Mouse (Mus musculus): Measurements from ENCODE around the gene Kif17. TPM values are rescaled to one million over a fixed set of nuclear protein-coding genes. Genes with fewer than 3 reads are reported as not detected.

The Kif17 gene
- polyA plus RNA-seq, 1 experiment, result 1.4 TPM

- Histone ChIP-seq H3K4me1 (peaks cover 49% of the 10 kb centered on the region), H3K36me3 (replicated peaks; ENCODE audit: low read length) (peaks cover 64% of the 10 kb centered on the region), H3K27me3 (replicated peaks) (no peaks in the 10 kb centered on the region), H3K4me3 (replicated peaks) (no peak overlapping the region), H3K9me3 (no peaks in the 10 kb centered on the region)
- TF ChIP-seq FLI1 (IDR thresholded peaks at IDR 0.05; ENCODE audit: low read length) (no peak), GATA1 (IDR thresholded peaks at IDR 0.05; ENCODE audit: borderline replicate concordance, low read length) (no peak)
Measured at GRCm38 (mm10) chr4:138307739-138308138, 57.5 kb downstream of the Kif17 start.

- Histone ChIP-seq H3K4me3 (replicated peaks) (no peak overlapping the region), H3K9me3 (no peaks in the 10 kb centered on the region), H3K4me1 (peaks cover 29% of the 10 kb centered on the region), H3K27me3 (replicated peaks) (no peaks in the 10 kb centered on the region), H3K36me3 (replicated peaks; ENCODE audit: low read length) (peaks cover 90% of the 10 kb centered on the region)
- no peak for TF ChIP-seq GATA1 (IDR thresholded peaks at IDR 0.05; ENCODE audit: borderline replicate concordance, low read length)
- TF ChIP-seq FLI1 (IDR thresholded peaks at IDR 0.05; ENCODE audit: low read length), result no peak
Measured at GRCm38 (mm10) chr4:138310311-138310910, 60.2 kb downstream of the Kif17 start.

GRCm38 (mm10) chr4:138311595-138311994 is 61.4 kb downstream of the Kif17 start:
- H3K4me3 ChIP-seq (replicated peaks), result peak overlapping the region; percentile 18
- no peak for TF ChIP-seq GATA1 (IDR thresholded peaks at IDR 0.05; ENCODE audit: borderline replicate concordance, low read length)
- TF ChIP-seq FLI1 (IDR thresholded peaks at IDR 0.05; ENCODE audit: low read length), result no peak
- no peaks in the 10 kb centered on the region for H3K27me3 ChIP-seq (replicated peaks)
- peaks cover 3% of the 10 kb centered on the region; the same call in 1 of the 2 replicates for H3K9me3 ChIP-seq
- H3K36me3 ChIP-seq (replicated peaks; ENCODE audit: low read length), result peaks cover 99% of the 10 kb centered on the region
- H3K4me1 ChIP-seq, result peaks cover 22% of the 10 kb centered on the region

GRCm38 (mm10) chr4:138312105-138312504 is 61.9 kb downstream of the Kif17 start:
- no peaks in the 10 kb centered on the region for H3K27me3 ChIP-seq (replicated peaks)
- no peak overlapping the region for H3K4me3 ChIP-seq (replicated peaks)
- peaks cover 17% of the 10 kb centered on the region for H3K4me1 ChIP-seq
- no peak for TF ChIP-seq FLI1 (IDR thresholded peaks at IDR 0.05; ENCODE audit: low read length)
- TF ChIP-seq GATA1 (IDR thresholded peaks at IDR 0.05; ENCODE audit: borderline replicate concordance, low read length), result no peak
- H3K9me3 ChIP-seq, result peaks cover 4% of the 10 kb centered on the region; the same call in 1 of the 2 replicates
- peaks cover 99% of the 10 kb centered on the region for H3K36me3 ChIP-seq (replicated peaks; ENCODE audit: low read length)

- H3K27me3 ChIP-seq (replicated peaks), result no peaks in the 10 kb centered on the region
- TF ChIP-seq FLI1 (IDR thresholded peaks at IDR 0.05; ENCODE audit: low read length) (no peak), GATA1 (IDR thresholded peaks at IDR 0.05; ENCODE audit: borderline replicate concordance, low read length) (no peak)
- peaks cover 8% of the 10 kb centered on the region for H3K4me1 ChIP-seq
- H3K4me3 ChIP-seq (replicated peaks), result no peak overlapping the region
- peaks cover 99% of the 10 kb centered on the region for H3K36me3 ChIP-seq (replicated peaks; ENCODE audit: low read length)
- peaks cover 4% of the 10 kb centered on the region; the same call in 1 of the 2 replicates for H3K9me3 ChIP-seq
Measured at GRCm38 (mm10) chr4:138313021-138313420, 62.8 kb downstream of the Kif17 start.

- Histone ChIP-seq H3K4me3 (replicated peaks) (no peak overlapping the region), H3K9me3 (peaks cover 4% of the 10 kb centered on the region; the same call in 1 of the 2 replicates), H3K27me3 (replicated peaks) (no peaks in the 10 kb centered on the region), H3K36me3 (replicated peaks; ENCODE audit: low read length) (peaks cover 98% of the 10 kb centered on the region), H3K4me1 (peaks cover 10% of the 10 kb centered on the region; the same call in 1 of the 2 replicates)
- TF ChIP-seq GATA1 (IDR thresholded peaks at IDR 0.05; ENCODE audit: borderline replicate concordance, low read length), result no peak
- no peak for TF ChIP-seq FLI1 (IDR thresholded peaks at IDR 0.05; ENCODE audit: low read length)
Measured at GRCm38 (mm10) chr4:138313795-138314194, 63.6 kb downstream of the Kif17 start.

GRCm38 (mm10) chr4:138315781-138316180 is 65.5 kb downstream of the Kif17 start:
- Histone ChIP-seq H3K4me3 (replicated peaks) (no peak overlapping the region), H3K4me1 (peaks cover 27% of the 10 kb centered on the region), H3K36me3 (replicated peaks; ENCODE audit: low read length) (peaks cover 95% of the 10 kb centered on the region), H3K9me3 (peaks cover 4% of the 10 kb centered on the region; the same call in 1 of the 2 replicates), H3K27me3 (replicated peaks) (no peaks in the 10 kb centered on the region)
- TF ChIP-seq FLI1 (IDR thresholded peaks at IDR 0.05; ENCODE audit: low read length), result no peak
- no peak for TF ChIP-seq GATA1 (IDR thresholded peaks at IDR 0.05; ENCODE audit: borderline replicate concordance, low read length)

GRCm38 (mm10) chr4:138316369-138316768 is 66.1 kb downstream of the Kif17 start:
- no peak overlapping the region for H3K4me3 ChIP-seq (replicated peaks)
- no peak for TF ChIP-seq FLI1 (IDR thresholded peaks at IDR 0.05; ENCODE audit: low read length)
- no peak for TF ChIP-seq GATA1 (IDR thresholded peaks at IDR 0.05; ENCODE audit: borderline replicate concordance, low read length)
- peaks cover 90% of the 10 kb centered on the region for H3K36me3 ChIP-seq (replicated peaks; ENCODE audit: low read length)
- no peaks in the 10 kb centered on the region for H3K27me3 ChIP-seq (replicated peaks)
- H3K4me1 ChIP-seq, result peaks cover 31% of the 10 kb centered on the region
- H3K9me3 ChIP-seq, result peaks cover 4% of the 10 kb centered on the region; the same call in 1 of the 2 replicates

- H3K4me3 ChIP-seq (replicated peaks), result no peak overlapping the region
- peaks cover 4% of the 10 kb centered on the region; the same call in 1 of the 2 replicates for H3K9me3 ChIP-seq
- peaks cover 7% of the 10 kb centered on the region for H3K27me3 ChIP-seq (replicated peaks)
- H3K36me3 ChIP-seq (replicated peaks; ENCODE audit: low read length), result peaks cover 66% of the 10 kb centered on the region
- peaks cover 46% of the 10 kb centered on the region for H3K4me1 ChIP-seq
- TF ChIP-seq GATA1 (IDR thresholded peaks at IDR 0.05; ENCODE audit: borderline replicate concordance, low read length) (no peak), FLI1 (IDR thresholded peaks at IDR 0.05; ENCODE audit: low read length) (no peak)
Measured at GRCm38 (mm10) chr4:138318509-138319266, 68.5 kb downstream of the Kif17 start.

- peaks cover 4% of the 10 kb centered on the region; the same call in 1 of the 2 replicates for H3K9me3 ChIP-seq
- H3K27me3 ChIP-seq (replicated peaks), result peaks cover 7% of the 10 kb centered on the region
- peaks cover 58% of the 10 kb centered on the region for H3K36me3 ChIP-seq (replicated peaks; ENCODE audit: low read length)
- H3K4me1 ChIP-seq, result peaks cover 52% of the 10 kb centered on the region
- TF ChIP-seq FLI1 (IDR thresholded peaks at IDR 0.05; ENCODE audit: low read length) (no peak), GATA1 (IDR thresholded peaks at IDR 0.05; ENCODE audit: borderline replicate concordance, low read length) (no peak)
- H3K4me3 ChIP-seq (replicated peaks), result no peak overlapping the region
Measured at GRCm38 (mm10) chr4:138319508-138319907, 69.3 kb downstream of the Kif17 start.

All from megakaryocyte, embryonic 14.5 days (primary cell).